Mouse (Mus musculus): ENCODE results near the gene Herc3. TPM values are rescaled to one million over a fixed set of nuclear protein-coding genes. Genes with fewer than 3 reads are reported as not detected.

Herc3 gene
- 3.6 TPM for polyA plus RNA-seq (2014; fragmentation: Illumina TruSeq; extraction: RNeasy Lipid Tissue Mini Kit (QIAGEN cat#74804); ENCODE audit: low read depth, low replicate concordance)

GRCm38 (mm10) chr6:58831232-58832009, at the start of gene Herc3:
TSS of gene Herc3 (plus strand) at chr6:58831465.

GRCm38 (mm10) chr6:58906852-58907261, 75.6 kb downstream of the Herc3 start, which contains the start of gene Nap1l5:
TSS of gene Nap1l5 (minus strand) at chr6:58907076.

Other genes with a start within 250 kb of the Herc3 start
- gene Abcg2, start 246.9 kb upstream of the Herc3 start, polyA plus RNA-seq (2014; fragmentation: Illumina TruSeq; extraction: RNeasy Lipid Tissue Mini Kit (QIAGEN cat#74804); ENCODE audit: low read depth, low replicate concordance) = 78.8 TPM
- gene Nap1l5, start 75.6 kb downstream of the Herc3 start, polyA plus RNA-seq (2014; fragmentation: Illumina TruSeq; extraction: RNeasy Lipid Tissue Mini Kit (QIAGEN cat#74804); ENCODE audit: low read depth, low replicate concordance) = 0.26 TPM
- gene Fam13a, start 193.1 kb downstream of the Herc3 start, polyA plus RNA-seq (2014; fragmentation: Illumina TruSeq; extraction: RNeasy Lipid Tissue Mini Kit (QIAGEN cat#74804); ENCODE audit: low read depth, low replicate concordance) = 19.5 TPM